Mouse (Mus musculus): ENCODE results near the gene Kyat1. TPM values are rescaled to one million over a fixed set of nuclear protein-coding genes. Genes with fewer than 3 reads are reported as not detected.

Gene Kyat1
- total and polyA plus RNA-seq, 2 experiments from 2014 or later: 16.4 to 26.4 TPM

GRCm38 (mm10) chr2:30200388-30200925 lies 5.2 kb downstream of the Kyat1 start:
- Histone ChIP-seq H3K9ac (replicated peaks; ENCODE audit: low read length, poor library complexity, severe bottlenecking) (no peak overlapping the region), H3K4me3 (ENCODE audit: low read depth, low read length) (no peak overlapping the region), H3K4me2 (ENCODE audit: low read depth, low read length, poor library complexity, severe bottlenecking) (no peak overlapping the region), H3K27ac (ENCODE audit: low read depth, low read length) (no peak overlapping the region), H3K4me1 (ENCODE audit: insufficient read depth, low read length) (peaks cover 5% of the 10 kb centered on the region), H3K36me3 (ENCODE audit: insufficient read depth, low read length) (no peaks in the 10 kb centered on the region), H3K9me3 (ENCODE audit: low read length) (no peaks in the 10 kb centered on the region), H3K27me3 (ENCODE audit: insufficient read depth, low read length) (no peaks in the 10 kb centered on the region)
- ATAC-seq (ENCODE audit: low FRiP score): no peak
- no peak for TF ChIP-seq CTCF (IDR thresholded peaks at IDR 0.05)
- WGBS: 84% methylated on average over 5 of the region's 5 CpGs
- no peak for DNase-seq (ENCODE audit: low spot score)

GRCm38 (mm10) chr2:30199984-30200383 lies 5.7 kb downstream of the Kyat1 start:
- Histone ChIP-seq H3K27me3 (ENCODE audit: insufficient read depth, low read length) (no peaks in the 10 kb centered on the region), H3K9me3 (ENCODE audit: low read length) (no peaks in the 10 kb centered on the region), H3K9ac (replicated peaks; ENCODE audit: low read length, poor library complexity, severe bottlenecking) (no peak overlapping the region), H3K4me3 (ENCODE audit: low read depth, low read length) (no peak overlapping the region), H3K4me1 (ENCODE audit: insufficient read depth, low read length) (peaks cover 5% of the 10 kb centered on the region), H3K36me3 (ENCODE audit: insufficient read depth, low read length) (no peaks in the 10 kb centered on the region), H3K27ac (ENCODE audit: low read depth, low read length) (no peak overlapping the region), H3K4me2 (ENCODE audit: low read depth, low read length, poor library complexity, severe bottlenecking) (no peak overlapping the region)
- no peak for ATAC-seq (ENCODE audit: low FRiP score)
- DNase-seq (ENCODE audit: low spot score): no peak
- no peak for TF ChIP-seq CTCF (IDR thresholded peaks at IDR 0.05)
- 77% methylated on average over 1 of the region's 1 CpGs for WGBS

GRCm38 (mm10) chr2:30198021-30198420 lies 7.6 kb downstream of the Kyat1 start:
- Histone ChIP-seq H3K9ac (replicated peaks; ENCODE audit: low read length, poor library complexity, severe bottlenecking) (no peak overlapping the region), H3K4me1 (ENCODE audit: insufficient read depth, low read length) (no peaks in the 10 kb centered on the region), H3K4me2 (ENCODE audit: low read depth, low read length, poor library complexity, severe bottlenecking) (no peak overlapping the region), H3K27ac (ENCODE audit: low read depth, low read length) (no peak overlapping the region), H3K9me3 (ENCODE audit: low read length) (no peaks in the 10 kb centered on the region), H3K27me3 (ENCODE audit: insufficient read depth, low read length) (no peaks in the 10 kb centered on the region), H3K36me3 (ENCODE audit: insufficient read depth, low read length) (no peaks in the 10 kb centered on the region; the same call in 1 of the 2 replicates), H3K4me3 (ENCODE audit: low read depth, low read length) (no peak overlapping the region)
- DNase-seq (ENCODE audit: low spot score) (no peak), ATAC-seq (ENCODE audit: low FRiP score) (no peak)
- no peak for TF ChIP-seq CTCF (IDR thresholded peaks at IDR 0.05)
- WGBS: 60% methylated on average over 4 of the region's 4 CpGs

- no peak for DNase-seq (ENCODE audit: low spot score)
- TF ChIP-seq CTCF (IDR thresholded peaks at IDR 0.05): no peak
- Histone ChIP-seq H3K4me1 (ENCODE audit: insufficient read depth, low read length) (no peaks in the 10 kb centered on the region), H3K4me3 (ENCODE audit: low read depth, low read length) (no peak overlapping the region), H3K4me2 (ENCODE audit: low read depth, low read length, poor library complexity, severe bottlenecking) (no peak overlapping the region), H3K9ac (replicated peaks; ENCODE audit: low read length, poor library complexity, severe bottlenecking) (no peak overlapping the region), H3K9me3 (ENCODE audit: low read length) (no peaks in the 10 kb centered on the region), H3K27me3 (ENCODE audit: insufficient read depth, low read length) (no peaks in the 10 kb centered on the region), H3K27ac (ENCODE audit: low read depth, low read length) (no peak overlapping the region), H3K36me3 (ENCODE audit: insufficient read depth, low read length) (peaks cover 3% of the 10 kb centered on the region; the same call in 1 of the 2 replicates)
- no peak for ATAC-seq (ENCODE audit: low FRiP score)
- WGBS: 68% methylated on average over 3 of the region's 3 CpGs
Measured at GRCm38 (mm10) chr2:30194656-30195055, 11.0 kb downstream of the Kyat1 start.

- Histone ChIP-seq H3K9me3 (ENCODE audit: low read length) (no peaks in the 10 kb centered on the region), H3K36me3 (ENCODE audit: insufficient read depth, low read length) (peaks cover 3% of the 10 kb centered on the region; the same call in 1 of the 2 replicates), H3K27ac (ENCODE audit: low read depth, low read length) (no peak overlapping the region), H3K9ac (replicated peaks; ENCODE audit: low read length, poor library complexity, severe bottlenecking) (no peak overlapping the region), H3K27me3 (ENCODE audit: insufficient read depth, low read length) (no peaks in the 10 kb centered on the region), H3K4me3 (ENCODE audit: low read depth, low read length) (no peak overlapping the region), H3K4me2 (ENCODE audit: low read depth, low read length, poor library complexity, severe bottlenecking) (no peak overlapping the region), H3K4me1 (ENCODE audit: insufficient read depth, low read length) (no peaks in the 10 kb centered on the region)
- TF ChIP-seq CTCF (IDR thresholded peaks at IDR 0.05): no peak
- ATAC-seq (ENCODE audit: low FRiP score) (no peak), DNase-seq (ENCODE audit: low spot score) (no peak)
- 86% methylated on average over 12 of the region's 12 CpGs for WGBS
Measured at GRCm38 (mm10) chr2:30191790-30192580, 13.7 kb downstream of the Kyat1 start.

- Histone ChIP-seq H3K4me3 (ENCODE audit: low read depth, low read length) (no peak overlapping the region), H3K27me3 (ENCODE audit: insufficient read depth, low read length) (no peaks in the 10 kb centered on the region), H3K9ac (replicated peaks; ENCODE audit: low read length, poor library complexity, severe bottlenecking) (no peak overlapping the region), H3K36me3 (ENCODE audit: insufficient read depth, low read length) (peaks cover 11% of the 10 kb centered on the region), H3K27ac (ENCODE audit: low read depth, low read length) (no peak overlapping the region), H3K4me2 (ENCODE audit: low read depth, low read length, poor library complexity, severe bottlenecking) (no peak overlapping the region), H3K9me3 (ENCODE audit: low read length) (no peaks in the 10 kb centered on the region), H3K4me1 (ENCODE audit: insufficient read depth, low read length) (no peaks in the 10 kb centered on the region)
- ATAC-seq (ENCODE audit: low FRiP score) (no peak), DNase-seq (ENCODE audit: low spot score) (no peak)
- TF ChIP-seq CTCF (IDR thresholded peaks at IDR 0.05): no peak
- 75% methylated on average over 3 of the region's 3 CpGs for WGBS
Measured at GRCm38 (mm10) chr2:30185681-30186080, 20.0 kb downstream of the Kyat1 start.
